Mouse (Mus musculus) liver, postnatal 0 days (tissue): ENCODE measurements around the gene Havcr1. TPM values are rescaled to one million over a fixed set of nuclear protein-coding genes. Genes with fewer than 3 reads are reported as not detected.

ENCODE experiments used
- ATAC-seq: fragments of 200-750 bp; cut with Nextera tagmentation; 2 replicates; pipeline ENCODE4 v1.8.0; 2017; ENCODE audit warnings: mild to moderate bottlenecking, moderate library complexity
- DNase-seq: peaks from one replicate; pipeline ENCODE4 v3.0.0-alpha.2; 2016
- H3K27ac ChIP-seq: fragments of 300-500 bp; sonication (generic); 2 replicates; pipeline ENCODE4 v1.5.1; 2014; ENCODE audit warnings: antibody characterized with exemption, moderate library complexity, mild to moderate bottlenecking, low read depth
- H3K27me3 ChIP-seq: fragments of 300-500 bp; sonication (generic); 2 replicates; pipeline ENCODE4 v1.6.1; 2014; ENCODE audit warnings: low read length, control low read depth, mixed read lengths; ENCODE audit not compliant: insufficient read depth
- H3K36me3 ChIP-seq: fragments of 300-500 bp; sonication (generic); replicated peaks from 2 replicates; pipeline ENCODE4 v1.6.1; 2014; ENCODE audit warnings: mild to moderate bottlenecking, control low read depth, low read length, moderate library complexity, mixed read lengths; ENCODE audit not compliant: insufficient read depth
- H3K4me1 ChIP-seq: fragments of 300-500 bp; sonication (generic); 2 replicates; pipeline ENCODE4 v1.6.1; 2014; ENCODE audit warnings: antibody characterized with exemption, mild to moderate bottlenecking, control low read depth; ENCODE audit not compliant: insufficient read depth
- H3K4me2 ChIP-seq: fragments of 300-500 bp; sonication (generic); 2 replicates; pipeline ENCODE4 v1.6.1; 2014; ENCODE audit warnings: low read depth, mild to moderate bottlenecking, low read length, moderate library complexity, mixed read lengths
- H3K4me3 ChIP-seq: fragments of 300-500 bp; sonication (generic); 2 replicates; pipeline ENCODE4 v1.5.1; 2014; ENCODE audit warnings: low read depth, low read length
- H3K9ac ChIP-seq: fragments of 300-500 bp; sonication (generic); replicated peaks from 2 replicates; pipeline ENCODE4 v1.6.1; 2014; ENCODE audit warnings: mild to moderate bottlenecking, moderate library complexity
- H3K9me3 ChIP-seq: fragments of 300-500 bp; sonication (generic); 2 replicates; pipeline ENCODE4 v1.6.1; 2016; ENCODE audit warnings: mild to moderate bottlenecking, control low read depth, low read length, mixed read lengths
- CTCF ChIP-seq: sonication (generic); IDR thresholded peaks from 2 replicates; pipeline ENCODE4 v1.5.1; 2016; ENCODE audit warnings: antibody characterized with exemption, low read depth
- EP300 ChIP-seq: IDR thresholded peaks from 2 replicates; pipeline ENCODE4 v1.6.1; 2016; ENCODE audit warnings: antibody characterized with exemption, low read depth, mild to moderate bottlenecking
- WGBS: fragments of 180-500 bp; shearing (Covaris S2); extraction: QIAGEN DNeasy Blood & Tissue Kit; methylation state at CpG from one replicate; pipeline ENCODE4 v1.1.7; 2014; ENCODE audit not compliant: insufficient replicate concordance; 5-methylcytosine and 5-hydroxymethylcytosine counted together
- polyA plus RNA-seq: library from polyadenylated mRNA; unstranded; fragments of >200 nt; fragmentation: Nextera tagmentation; extraction: Ambion mirVana; gene quantifications from 2 replicates; pipeline ENCODE4 v1.2.1, GENCODE M21; 2015

Gene Havcr1
- polyA plus RNA-seq, 1 experiment from 2014 or later, result not detected

DNA sequence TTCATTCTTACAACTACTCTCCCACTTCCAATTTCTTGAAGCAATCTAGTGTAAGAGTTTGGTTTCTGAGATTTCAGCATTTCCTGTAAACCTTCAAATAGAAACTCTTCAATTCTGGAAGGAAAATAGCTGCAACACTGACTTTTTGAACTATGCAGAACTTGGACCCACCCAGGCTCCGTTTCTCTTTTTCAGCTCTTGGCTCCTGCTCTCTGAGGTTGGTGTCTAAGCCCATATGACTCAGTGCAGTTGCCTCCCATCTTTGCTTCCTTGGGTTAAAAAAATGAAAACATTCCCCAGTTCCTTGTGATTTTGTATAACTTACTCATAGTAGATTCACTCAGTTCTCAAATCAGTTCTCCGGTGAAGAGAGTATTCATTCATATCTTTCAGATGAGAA, 69.6 kb downstream of the Havcr1 start:
- ATAC-seq (no peak), DNase-seq (no peak)
- no peaks in the 10 kb centered on the region for H3K4me1 ChIP-seq
- no peak overlapping the region for H3K9ac ChIP-seq
- no peaks in the 10 kb centered on the region for H3K9me3 ChIP-seq
- H3K4me3 ChIP-seq, result no peak overlapping the region
- WGBS, result 75% methylated on average over 2 of the region's 2 CpGs
- no peak overlapping the region for H3K27ac ChIP-seq
- no peaks in the 10 kb centered on the region for H3K27me3 ChIP-seq
- H3K36me3 ChIP-seq, result no peaks in the 10 kb centered on the region
- H3K4me2 ChIP-seq, result no peak overlapping the region
- TF ChIP-seq EP300, result no peak
- TF ChIP-seq CTCF, result no peak

DNA sequence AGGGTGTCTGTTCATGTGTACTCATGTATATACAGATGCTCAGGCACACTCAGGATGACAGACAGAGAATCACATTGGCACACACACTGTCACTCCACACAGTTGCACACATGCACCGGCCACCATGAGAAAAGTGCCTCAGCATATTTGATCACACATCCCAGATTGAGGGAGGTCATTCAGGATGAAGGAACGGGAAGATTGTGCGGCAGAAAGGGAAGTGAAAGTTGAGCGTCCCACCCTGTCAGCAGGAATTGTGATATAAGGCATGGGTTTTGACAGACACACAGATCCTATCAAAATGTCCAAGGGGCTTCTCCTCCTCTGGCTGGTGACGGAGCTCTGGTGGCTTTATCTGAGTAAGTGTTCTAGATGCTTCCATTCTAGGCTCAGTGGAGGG, 75.6 kb downstream of the Havcr1 start, which contains the start of gene Timd4:
Timd4 (plus strand) TSS at position 290 of the 400 bp plus-strand sequence.
- H3K27ac ChIP-seq, result no peak within 1 kb of the TSS
- H3K9ac ChIP-seq, result no peak within 1 kb of the TSS
- no peaks in the 10 kb centered on the region for H3K36me3 ChIP-seq
- DNase-seq (no peak), ATAC-seq (no peak)
- no peak within 1 kb of the TSS for H3K4me3 ChIP-seq
- TF ChIP-seq EP300 (no peak), CTCF (no peak)
- H3K4me1 ChIP-seq, result no peaks in the 10 kb centered on the region
- H3K4me2 ChIP-seq, result no peak within 1 kb of the TSS
- H3K27me3 ChIP-seq, result no peaks in the 10 kb centered on the region
- WGBS, result 58% methylated on average over 5 of the region's 5 CpGs
- no peaks in the 10 kb centered on the region for H3K9me3 ChIP-seq

DNA sequence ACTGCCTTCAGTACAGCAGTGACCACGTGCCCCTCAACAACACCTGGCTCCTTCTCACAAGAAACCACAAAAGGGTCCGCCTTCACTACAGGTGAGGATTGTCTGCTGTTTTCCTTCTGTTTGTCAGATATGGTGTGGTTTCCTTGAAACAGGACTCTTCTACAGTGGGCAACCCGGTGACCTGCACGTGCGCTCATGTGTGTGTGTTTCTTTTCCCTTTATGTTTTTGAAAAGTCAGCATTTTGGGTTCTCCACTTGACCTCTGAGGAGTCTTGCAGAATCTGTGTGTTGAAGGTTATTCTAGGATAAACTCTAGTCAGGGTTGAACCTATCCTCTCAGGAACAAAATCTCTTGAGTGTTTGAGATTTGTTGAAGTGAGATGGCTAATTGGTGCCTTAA, 82.8 kb downstream of the Havcr1 start:
- Histone ChIP-seq H3K4me3 (no peak overlapping the region), H3K4me2 (no peak overlapping the region), H3K27ac (no peak overlapping the region), H3K27me3 (no peaks in the 10 kb centered on the region), H3K36me3 (no peaks in the 10 kb centered on the region), H3K9me3 (no peaks in the 10 kb centered on the region), H3K4me1 (no peaks in the 10 kb centered on the region), H3K9ac (no peak overlapping the region)
- DNase-seq, result no peak
- TF ChIP-seq CTCF (no peak), EP300 (no peak)
- ATAC-seq, result no peak
- 76% methylated on average over 5 of the region's 5 CpGs for WGBS

GRCm38 (mm10) chr11:46819930-46820329, 85.0 kb downstream of the Havcr1 start:
- Histone ChIP-seq H3K27me3 (no peaks in the 10 kb centered on the region), H3K9ac (no peak overlapping the region), H3K4me2 (no peak overlapping the region), H3K36me3 (no peaks in the 10 kb centered on the region), H3K4me1 (no peaks in the 10 kb centered on the region), H3K27ac (no peak overlapping the region), H3K9me3 (no peaks in the 10 kb centered on the region), H3K4me3 (no peak overlapping the region)
- 36% methylated on average over 4 of the region's 4 CpGs for WGBS
- ATAC-seq (no peak), DNase-seq (no peak)
- no peak for TF ChIP-seq CTCF
- no peak for TF ChIP-seq EP300

Other genes starting within 250 kb of the Havcr1 start
- gene Gm12169, start 210.9 kb upstream of the Havcr1 start, polyA plus RNA-seq, result not detected in 2 replicates
- not detected in 2 replicates for gene BC053393, start 163.5 kb upstream of the Havcr1 start, polyA plus RNA-seq
- gene Dppa1, start 105.8 kb upstream of the Havcr1 start, polyA plus RNA-seq, result not detected in 2 replicates
- gene Timd2, start 28.0 kb upstream of the Havcr1 start, polyA plus RNA-seq, result 49.1 and 49.2 TPM in 2 replicates
- gene Timd4, start 75.7 kb downstream of the Havcr1 start, polyA plus RNA-seq, result 7.9 and 9.9 TPM in 2 replicates